Mouse (Mus musculus) bone marrow, adult 2 months (tissue): ENCODE measurements around the gene Stim1. TPM values are rescaled to one million over a fixed set of nuclear protein-coding genes. Genes with fewer than 3 reads are reported as not detected.

Source experiments
- H3K27ac ChIP-seq: fragments of 200-500 bp; 2 replicates; pipeline ENCODE4 v1.5.1; 2012; ENCODE audit warnings: low read depth, mild to moderate bottlenecking, control low read depth, inconsistent platforms, low read length; ENCODE audit not compliant: control insufficient read depth, poor library complexity, insufficient read depth
- H3K4me1 ChIP-seq: fragments of 200-500 bp; 2 replicates; pipeline ENCODE4 v1.6.1; 2011; ENCODE audit warnings: low read length; ENCODE audit not compliant: control insufficient read depth, insufficient read depth
- H3K4me3 ChIP-seq: fragments of 200-500 bp; replicated peaks from 2 replicates; pipeline ENCODE3; 2011; ENCODE audit warnings: mild to moderate bottlenecking, low read depth, low read length, control low read depth; ENCODE audit not compliant: control insufficient read depth
- CTCF ChIP-seq: fragments of 200-500 bp; IDR thresholded peaks from 2 replicates; pipeline ENCODE4 v1.5.1; 2011; ENCODE audit warnings: low read length, control low read depth; ENCODE audit not compliant: control insufficient read depth, insufficient read depth
- POLR2A ChIP-seq: fragments of 200-500 bp; IDR thresholded peaks from 2 replicates; pipeline ENCODE4 v1.6.1; 2011; ENCODE audit warnings: low read depth, mild to moderate bottlenecking, control low read depth, low read length, borderline replicate concordance; ENCODE audit not compliant: control insufficient read depth
- WGBS: fragments of 180-500 bp; shearing (Covaris S2); methylation state at CpG from one replicate; pipeline ENCODE4 v1.1.7; 2018; 5-methylcytosine and 5-hydroxymethylcytosine counted together
- polyA plus RNA-seq: library from polyadenylated mRNA; stranded (reverse); fragments of >200 nt; gene quantifications from 2 replicates; pipeline ENCODE4 v1.2.4, GENCODE M21; 2011; ENCODE audit warnings: low replicate concordance; ENCODE audit not compliant: missing spikeins, insufficient read depth, insufficient read length

Stim1 gene
- polyA plus RNA-seq, 1 experiment, result 24.8 TPM

DNA sequence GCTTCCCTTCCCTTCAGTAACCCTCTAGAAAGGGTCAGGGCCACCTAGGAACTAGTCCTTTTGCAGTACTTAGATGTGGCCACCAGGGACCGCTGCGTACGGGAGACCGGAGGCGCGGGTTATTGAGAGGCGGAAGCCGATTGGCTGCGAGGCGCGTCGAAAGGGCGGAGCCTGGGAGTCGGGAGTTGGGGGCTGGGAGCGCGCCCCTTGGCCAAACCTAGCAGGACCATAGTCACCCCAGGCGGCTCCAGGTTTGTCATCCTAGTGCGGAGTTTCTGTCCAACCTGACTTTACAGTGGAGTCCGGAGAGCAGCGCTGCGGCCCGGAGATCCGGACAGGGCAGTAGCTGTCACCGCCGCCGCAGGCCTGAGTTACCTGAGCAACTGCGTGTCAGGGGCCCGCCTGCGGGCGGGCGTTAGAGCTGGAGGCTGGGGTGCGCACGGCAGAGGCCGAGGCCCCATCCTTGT, 460 bp upstream of the Stim1 start:
- under 1% methylated on average over 34 of the region's 34 CpGs for WGBS
- TF ChIP-seq POLR2A, result no peak
- peak; percentile 82 for TF ChIP-seq CTCF
- Histone ChIP-seq H3K27ac (peak overlapping the region; percentile 97), H3K4me1 (no peaks in the 10 kb centered on the region; the same call in 1 of the 2 replicates), H3K4me3 (peak overlapping the region; percentile 86)

DNA sequence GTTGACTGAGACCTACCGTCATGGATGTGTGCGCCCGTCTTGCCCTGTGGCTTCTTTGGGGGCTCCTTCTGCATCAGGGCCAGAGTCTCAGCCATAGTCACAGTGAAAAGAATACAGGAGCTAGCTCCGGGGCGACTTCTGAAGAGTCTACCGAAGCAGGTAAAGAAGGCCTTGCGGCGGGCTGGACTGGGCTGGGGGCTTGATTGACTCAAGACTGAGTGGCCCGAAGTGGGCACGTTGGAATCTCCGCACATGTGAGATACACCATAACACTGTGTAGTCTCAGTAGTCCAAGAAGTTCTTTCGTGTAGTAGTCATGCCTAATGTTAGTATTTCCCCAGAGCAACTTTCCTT, 766 bp downstream of the Stim1 start:
- TF ChIP-seq POLR2A, result no peak
- no peak for TF ChIP-seq CTCF
- Histone ChIP-seq H3K4me3 (peak overlapping the region; percentile 95), H3K27ac (peak overlapping the region; percentile 77), H3K4me1 (no peaks in the 10 kb centered on the region; the same call in 1 of the 2 replicates)
- 2% methylated on average over 12 of the region's 12 CpGs for WGBS

- no peak overlapping the region for H3K27ac ChIP-seq
- 90% methylated on average over 3 of the region's 3 CpGs for WGBS
- no peak overlapping the region for H3K4me3 ChIP-seq
- no peaks in the 10 kb centered on the region; the same call in 1 of the 2 replicates for H3K4me1 ChIP-seq
- TF ChIP-seq POLR2A (no peak), CTCF (no peak)
Observed at GRCm38 (mm10) chr7:102272422-102272948, 4.9 kb downstream of the Stim1 start.

- Histone ChIP-seq H3K4me3 (no peak overlapping the region), H3K4me1 (no peaks in the 10 kb centered on the region), H3K27ac (no peak overlapping the region)
- 95% methylated on average over 1 of the region's 1 CpGs for WGBS
- no peak for TF ChIP-seq POLR2A
- no peak for TF ChIP-seq CTCF
Observed at GRCm38 (mm10) chr7:102281403-102281802, 13.8 kb downstream of the Stim1 start.

DNA sequence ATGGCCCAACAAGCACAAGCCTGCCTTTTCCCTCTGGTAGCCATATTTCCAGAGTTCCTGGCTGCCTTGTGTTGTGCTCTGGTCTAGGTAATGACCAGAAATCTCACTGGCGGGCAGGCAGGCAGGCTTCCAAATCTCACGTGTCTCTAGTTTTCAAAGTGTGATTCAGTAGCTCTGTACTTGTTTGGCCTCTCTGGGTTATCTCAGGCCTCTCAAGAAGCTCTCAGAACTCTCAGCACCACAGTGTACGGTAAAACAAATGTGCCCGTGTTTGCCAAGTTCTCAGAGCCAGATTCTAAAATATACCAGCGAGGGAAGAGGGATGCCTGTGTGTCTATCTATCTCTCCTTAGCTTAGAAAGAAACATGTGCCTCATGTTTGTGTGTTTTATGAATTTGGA, 14.7 kb downstream of the Stim1 start:
- 79% methylated on average over 5 of the region's 5 CpGs for WGBS
- Histone ChIP-seq H3K27ac (no peak overlapping the region), H3K4me1 (no peaks in the 10 kb centered on the region), H3K4me3 (no peak overlapping the region)
- no peak for TF ChIP-seq POLR2A
- no peak for TF ChIP-seq CTCF

- Histone ChIP-seq H3K27ac (no peak overlapping the region), H3K4me3 (no peak overlapping the region), H3K4me1 (no peaks in the 10 kb centered on the region)
- TF ChIP-seq POLR2A (no peak), CTCF (no peak)
- 79% methylated on average over 6 of the region's 6 CpGs for WGBS
Observed at GRCm38 (mm10) chr7:102289466-102289865, 21.9 kb downstream of the Stim1 start.

GRCm38 (mm10) chr7:102292228-102292627, 24.6 kb downstream of the Stim1 start:
- 81% methylated on average over 3 of the region's 3 CpGs for WGBS
- Histone ChIP-seq H3K4me1 (no peaks in the 10 kb centered on the region; the same call in 1 of the 2 replicates), H3K27ac (no peak overlapping the region), H3K4me3 (no peak overlapping the region)
- TF ChIP-seq CTCF (no peak), POLR2A (no peak)

- TF ChIP-seq CTCF (no peak), POLR2A (no peak)
- Histone ChIP-seq H3K4me1 (no peaks in the 10 kb centered on the region; the same call in 1 of the 2 replicates), H3K27ac (no peak overlapping the region), H3K4me3 (no peak overlapping the region)
- WGBS, result 60% methylated on average over 2 of the region's 2 CpGs
Observed at GRCm38 (mm10) chr7:102293234-102293633, 25.6 kb downstream of the Stim1 start.

DNA sequence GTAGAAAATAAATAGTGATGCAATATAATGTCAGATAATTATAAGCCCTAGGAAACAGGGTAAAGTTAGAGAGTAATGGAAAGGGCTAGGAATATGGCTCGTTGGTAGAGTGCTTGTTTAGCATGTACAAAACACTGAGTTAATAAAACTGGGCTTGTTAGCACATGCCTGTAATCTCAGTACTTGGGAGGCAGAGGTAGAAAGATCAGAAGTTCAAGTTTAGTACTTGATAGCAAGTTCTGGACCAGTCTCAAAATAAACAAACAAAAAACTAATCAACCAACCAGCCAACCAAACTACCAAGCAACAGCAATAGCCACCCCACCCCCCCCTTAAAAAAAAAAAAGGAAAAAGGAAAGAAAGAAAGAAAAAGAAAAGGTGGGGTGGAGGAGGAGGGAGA, 33.2 kb downstream of the Stim1 start:
- 83% methylated on average over 1 of the region's 1 CpGs for WGBS

More for the DNA sequence above, 33.2 kb downstream of the Stim1 start:
- Histone ChIP-seq H3K27ac (no peak overlapping the region), H3K4me3 (no peak overlapping the region), H3K4me1 (peaks cover 2% of the 10 kb centered on the region; the same call in 1 of the 2 replicates)
- no peak for TF ChIP-seq CTCF
- no peak for TF ChIP-seq POLR2A
